In genomic region chr4:132959679-132960045, GRCm38 (mm10) we compare ENCODE assay signal across 10 mouse cellular contexts. TPM values are rescaled to one million over a fixed set of nuclear protein-coding genes. Genes with fewer than 3 reads are reported as not detected.
DNase-seq lines count a peak whose midpoint lies in the region; ATAC-seq and TF ChIP-seq lines count a peak whose summit lies in the region.
"Had no signal": no experiment of that assay in that cellular context is flagged by ENCODE, and none has a peak within 500 bp of the region (broad histone marks: within the 10 kb centered on the region; RNA-seq: fewer than 3 reads in every experiment).

No protein-coding gene starts in this region.

- no peak for DNase-seq in heart, postnatal 10 days
- DNase-seq in limb, embryonic 14.5 days (ENCODE audit: low spot score) = no peak
- no peak for DNase-seq in cerebellum, adult 9-10 months
- DNase-seq in cerebellum, postnatal 14 days = no peak
- no peak for DNase-seq in layer of hippocampus, postnatal 14 days (ENCODE audit: low spot score in 2 of 2)
- DNase-seq: lung, adult 18-20 months had no signal

- no peak for TF ChIP-seq POLR2A in ES-Bruce4 (IDR thresholded peaks at IDR 0.05; ENCODE audit: insufficient read depth, low read length)
- TF ChIP-seq POLR2A in limb, embryonic 14.5 days (IDR thresholded peaks at IDR 0.05; ENCODE audit: borderline replicate concordance, extremely low read depth, insufficient read depth, insufficient read length) = no peak

- no peak overlapping the region; the same call in 1 of the 2 replicates for H3K9ac ChIP-seq in heart, embryonic 16.5 days (ENCODE audit: low read length)
- no peak overlapping the region for H3K9ac ChIP-seq in ES-Bruce4 (ENCODE audit: low read depth, poor library complexity, severe bottlenecking)
- no peak overlapping the region for H3K9ac ChIP-seq in forebrain, embryonic 12.5 days
- H3K9ac ChIP-seq in limb, embryonic 14.5 days (ENCODE audit: low read depth, low read length, severe bottlenecking) = no peak overlapping the region

- TF ChIP-seq CTCF in ES-Bruce4 (IDR thresholded peaks at IDR 0.05; ENCODE audit: low read depth, low read length) = no peak

- intact Hi-C loops in heart, postnatal 10 days (cut with DNase I) = no loop called here

- 51% methylated on average over 3 of the region's 3 CpGs for WGBS in heart, embryonic 16.5 days
- 50% methylated on average over 3 of the region's 3 CpGs for WGBS in forebrain, embryonic 12.5 days
- 54% methylated on average over 3 of the region's 3 CpGs for WGBS in limb, embryonic 14.5 days

- no peak for ATAC-seq in heart, embryonic 16.5 days (replicated peaks; ENCODE audit: extremely low read depth, insufficient read depth, low FRiP score)
- no peak for ATAC-seq in forebrain, embryonic 12.5 days (ENCODE audit: low FRiP score)
- ATAC-seq in limb, embryonic 14.5 days (ENCODE audit: low FRiP score, low read depth) = no peak

- peak overlapping the region; percentile 95 for H3K27ac ChIP-seq in heart, embryonic 16.5 days (ENCODE audit: low read length)
- peak overlapping the region; percentile 69 for H3K27ac ChIP-seq in ES-Bruce4 (ENCODE audit: insufficient read depth, low read length)
- H3K27ac ChIP-seq in forebrain, embryonic 12.5 days = peak overlapping the region; percentile 83
- H3K27ac ChIP-seq in limb, embryonic 14.5 days (replicated peaks; ENCODE audit: low read depth, low read length) = peak overlapping the region; percentile 85

- H3K4me2 ChIP-seq in heart, embryonic 16.5 days (ENCODE audit: low read depth, low read length) = no peak overlapping the region
- no peak overlapping the region for H3K4me2 ChIP-seq in forebrain, embryonic 12.5 days
- H3K4me2 ChIP-seq in limb, embryonic 14.5 days (replicated peaks; ENCODE audit: low read depth, low read length, severe bottlenecking) = no peak overlapping the region

- no peak for TF ChIP-seq EP300 in ES-Bruce4 (IDR thresholded peaks at IDR 0.05; ENCODE audit: insufficient read depth, low read depth, low read length)

- no peak overlapping the region for H3K4me3 ChIP-seq in heart, embryonic 16.5 days (ENCODE audit: low read length)
- H3K4me3 ChIP-seq in ES-Bruce4 (ENCODE audit: low read depth, low read length) = no peak overlapping the region
- H3K4me3 ChIP-seq in forebrain, embryonic 12.5 days (replicated peaks) = no peak overlapping the region
- no peak overlapping the region for H3K4me3 ChIP-seq in limb, embryonic 14.5 days (replicated peaks; ENCODE audit: low read length)

- H3K9me3 ChIP-seq in heart, embryonic 16.5 days (replicated peaks; ENCODE audit: control insufficient read depth, low read length) = no peaks in the 10 kb centered on the region
- no peaks in the 10 kb centered on the region for H3K9me3 ChIP-seq in ES-Bruce4 (replicated peaks; ENCODE audit: control insufficient read depth, insufficient read depth, low read length, poor library complexity, severe bottlenecking)
- no peaks in the 10 kb centered on the region for H3K9me3 ChIP-seq in forebrain, embryonic 12.5 days
- H3K9me3 ChIP-seq in limb, embryonic 14.5 days (ENCODE audit: control insufficient read depth, low read length) = no peaks in the 10 kb centered on the region

- H3K27me3 ChIP-seq in heart, embryonic 16.5 days (ENCODE audit: control insufficient read depth, insufficient read depth, low read length) = no peaks in the 10 kb centered on the region
- no peaks in the 10 kb centered on the region for H3K27me3 ChIP-seq in ES-Bruce4 (ENCODE audit: control insufficient read depth, insufficient read depth, low read length, poor library complexity, severe bottlenecking)
- no peaks in the 10 kb centered on the region for H3K27me3 ChIP-seq in forebrain, embryonic 12.5 days
- no peaks in the 10 kb centered on the region for H3K27me3 ChIP-seq in limb, embryonic 14.5 days (ENCODE audit: control insufficient read depth, insufficient read depth, low read length)
- H3K27me3 ChIP-seq: CH12.LX had no signal

- H3K36me3 ChIP-seq in heart, embryonic 16.5 days (ENCODE audit: control insufficient read depth, insufficient read depth) = no peaks in the 10 kb centered on the region
- H3K36me3 ChIP-seq in ES-Bruce4 (ENCODE audit: control insufficient read depth, insufficient read depth, low read length, poor library complexity, severe bottlenecking) = no peaks in the 10 kb centered on the region
- no peaks in the 10 kb centered on the region for H3K36me3 ChIP-seq in forebrain, embryonic 12.5 days (replicated peaks)
- H3K36me3 ChIP-seq in limb, embryonic 14.5 days (ENCODE audit: control insufficient read depth, insufficient read depth, low read length) = no peaks in the 10 kb centered on the region

- H3K4me1 ChIP-seq in heart, embryonic 16.5 days (ENCODE audit: control insufficient read depth, insufficient read depth, low read length) = peaks cover 49% of the 10 kb centered on the region
- peaks cover 21% of the 10 kb centered on the region for H3K4me1 ChIP-seq in ES-Bruce4 (ENCODE audit: control insufficient read depth, insufficient read depth, low read length)
- H3K4me1 ChIP-seq in forebrain, embryonic 12.5 days = peaks cover 44% of the 10 kb centered on the region
- peaks cover 21% of the 10 kb centered on the region for H3K4me1 ChIP-seq in limb, embryonic 14.5 days (ENCODE audit: control insufficient read depth, insufficient read depth, low read length)

RNA-seq across cellular contexts. Expression of gene Fgr, which starts 14.2 kb away (rescaled TPM):
- polyA plus RNA-seq in heart, embryonic 16.5 days (2015; fragmentation: Nextera tagmentation; extraction: Ambion mirVana) = 0.70 and 1.4 TPM in 2 replicates
- under 1 TPM; 0.19 to 0.40 TPM for total RNA-seq in heart, postnatal 10 days (2021)
- polyA plus RNA-seq in ES-Bruce4 (2011; ENCODE audit: insufficient read depth, insufficient read length, low read depth, missing spikeins) = 0.70 and 1.9 TPM in 2 replicates
- 0.12 and 0.20 TPM in 2 replicates for polyA plus RNA-seq in forebrain, embryonic 12.5 days (2016; fragmentation: Nextera tagmentation; extraction: Ambion mirVana)
- 0.54 and 0.64 TPM in 2 replicates for polyA plus RNA-seq in limb, embryonic 14.5 days (2012; rRNA removed)
- 0.35 and 0.62 TPM in 2 replicates for polyA plus RNA-seq in limb, embryonic 14.5 days (2014; fragmentation: Nextera tagmentation; extraction: Ambion mirVana)
- not detected for total RNA-seq in layer of hippocampus, postnatal 14 days (2021)

RNA-seq across cellular contexts. Expression of gene Fam76a, which starts 37.3 kb away (rescaled TPM):
- polyA plus RNA-seq in heart, embryonic 16.5 days (2015; fragmentation: Nextera tagmentation; extraction: Ambion mirVana) = 41.5 and 46.2 TPM in 2 replicates
- total RNA-seq in heart, postnatal 10 days (2021) = 10 to 100 TPM; 40.7 to 43.5 TPM
- 22.8 and 24.3 TPM in 2 replicates for polyA plus RNA-seq in ES-Bruce4 (2011; ENCODE audit: insufficient read depth, insufficient read length, low read depth, missing spikeins)
- polyA plus RNA-seq in forebrain, embryonic 12.5 days (2016; fragmentation: Nextera tagmentation; extraction: Ambion mirVana) = 30.3 and 31.3 TPM in 2 replicates
- 19.0 and 19.1 TPM in 2 replicates for polyA plus RNA-seq in limb, embryonic 14.5 days (2012; rRNA removed)
- 48.3 and 57.1 TPM in 2 replicates for polyA plus RNA-seq in limb, embryonic 14.5 days (2014; fragmentation: Nextera tagmentation; extraction: Ambion mirVana)
- 10 to 100 TPM; 32.4 to 34.6 TPM for total RNA-seq in layer of hippocampus, postnatal 14 days (2021)

RNA-seq across cellular contexts. Expression of gene Ahdc1, which starts 51.4 kb away (rescaled TPM):
- 7.1 and 7.2 TPM in 2 replicates for polyA plus RNA-seq in heart, embryonic 16.5 days (2015; fragmentation: Nextera tagmentation; extraction: Ambion mirVana)
- 10 to 100 TPM; 54.0 to 63.0 TPM for total RNA-seq in heart, postnatal 10 days (2021)
- polyA plus RNA-seq in ES-Bruce4 (2011; ENCODE audit: insufficient read depth, insufficient read length, low read depth, missing spikeins) = 88.2 and 102 TPM in 2 replicates
- polyA plus RNA-seq in forebrain, embryonic 12.5 days (2016; fragmentation: Nextera tagmentation; extraction: Ambion mirVana) = 7.2 and 8.1 TPM in 2 replicates
- polyA plus RNA-seq in limb, embryonic 14.5 days (2012; rRNA removed) = 29.6 and 41.0 TPM in 2 replicates
- polyA plus RNA-seq in limb, embryonic 14.5 days (2014; fragmentation: Nextera tagmentation; extraction: Ambion mirVana) = 12.9 and 15.6 TPM in 2 replicates
- 10 to 100 TPM; 88.6 to 96.3 TPM for total RNA-seq in layer of hippocampus, postnatal 14 days (2021)
